Mouse (Mus musculus) right cerebral cortex, postnatal 25 days (tissue): ENCODE data around the gene Atg4d.
"Not testable (repeated sequence)": the region's sequence is repeated elsewhere in the genome, so short reads cannot be mapped to it uniquely, and the experiment has no call there.

Experiments
- DNase-seq: peaks from one replicate; pipeline ENCODE4 v3.0.0; 2022

Atg4d gene

GRCm38 (mm10) chr9:21265000-21265561 is at the start of gene Atg4d:
TSS of gene Atg4d (plus strand) at chr9:21265293.
- DNase-seq = peak; percentile 96

GRCm38 (mm10) chr9:21216050-21216841 is 48.8 kb upstream of the Atg4d start:
- peak; percentile 38 for DNase-seq

DNA sequence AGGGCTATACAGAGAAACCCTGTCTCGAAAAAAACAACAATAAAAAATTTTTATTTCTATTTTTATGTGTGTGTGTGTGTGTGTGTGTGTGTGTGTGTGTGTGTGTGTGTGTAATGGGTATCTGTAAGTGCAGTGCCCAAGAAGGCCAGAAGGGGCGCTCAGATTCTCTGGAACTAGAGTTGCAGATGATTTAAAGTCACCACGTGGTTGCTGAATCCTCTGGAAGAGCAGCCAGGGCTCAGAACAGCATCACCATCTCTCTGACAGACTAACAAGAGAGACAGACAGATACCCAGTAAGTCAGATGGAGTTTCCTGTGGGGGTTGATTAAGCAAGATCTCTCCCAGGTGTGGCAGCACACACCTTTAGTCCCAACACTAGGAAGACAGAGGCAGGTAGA is 45.3 kb upstream of the Atg4d start:
- no peak for DNase-seq

DNA sequence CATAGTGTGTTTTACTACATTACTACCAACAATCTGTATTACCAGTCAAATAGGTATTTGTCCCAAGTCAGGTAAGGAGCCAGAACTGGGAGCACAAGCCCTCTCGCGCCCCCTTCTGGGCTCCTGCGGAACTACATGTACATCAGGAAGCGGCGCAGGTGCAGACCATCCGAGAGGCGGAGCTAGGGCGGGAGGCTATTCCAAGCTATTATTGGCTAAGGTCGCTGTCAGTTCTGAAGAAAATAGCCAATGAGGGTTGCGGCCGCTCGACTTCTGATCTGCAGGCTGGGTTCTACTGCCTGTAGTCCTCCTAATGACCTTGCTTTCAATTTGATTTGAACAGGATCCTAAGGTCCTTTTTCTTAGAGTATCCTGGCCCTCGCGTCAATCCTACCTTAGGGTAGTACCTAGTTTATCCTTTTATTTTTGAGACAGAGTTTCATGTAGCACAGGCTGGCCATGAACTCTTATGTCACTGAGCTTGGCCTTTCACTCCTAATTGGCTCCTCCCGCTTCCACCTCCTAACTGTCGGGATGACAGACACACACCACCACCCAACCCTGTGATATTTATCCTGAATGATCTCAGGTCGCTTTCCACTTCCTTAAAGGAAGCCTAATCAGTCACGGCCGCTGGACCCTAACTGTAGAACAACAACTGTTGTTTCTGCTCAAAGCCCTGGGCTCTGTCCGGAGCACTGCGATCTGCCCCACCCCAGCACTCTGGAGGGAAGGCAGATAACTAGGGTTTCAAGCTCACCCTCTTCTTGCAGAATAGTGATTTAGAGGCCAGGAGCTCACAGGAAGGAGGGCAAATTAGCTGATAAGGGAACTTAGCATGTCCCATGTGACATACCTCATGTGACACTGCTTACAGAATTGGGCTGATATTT is 44.4 kb upstream of the Atg4d start:
- DNase-seq = peak; percentile 87

- no peak for DNase-seq
These were observed 43.6 kb upstream of the Atg4d start for GRCm38 (mm10) chr9:21221383-21221929.

DNA sequence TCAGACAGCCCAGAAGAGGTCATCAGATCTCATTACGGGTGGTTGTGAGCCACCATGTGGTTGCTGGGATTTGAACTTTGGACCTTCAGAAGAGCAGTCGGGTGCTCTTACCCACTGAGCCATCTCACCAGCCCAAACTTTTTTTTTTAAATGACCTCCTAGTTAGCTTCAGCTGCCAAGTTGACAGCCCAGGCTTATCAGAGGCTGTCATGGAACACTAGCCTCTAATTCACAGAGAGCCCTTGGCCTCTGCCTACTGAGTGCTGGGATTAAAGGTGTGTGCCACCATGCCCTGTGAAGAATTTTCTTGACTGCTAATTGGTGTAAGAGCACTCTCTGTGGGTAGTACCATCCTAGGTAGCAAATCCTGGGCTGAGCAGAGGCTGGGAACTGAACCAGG is 41.6 kb upstream of the Atg4d start:
- not testable (repeated sequence) for DNase-seq

DNA sequence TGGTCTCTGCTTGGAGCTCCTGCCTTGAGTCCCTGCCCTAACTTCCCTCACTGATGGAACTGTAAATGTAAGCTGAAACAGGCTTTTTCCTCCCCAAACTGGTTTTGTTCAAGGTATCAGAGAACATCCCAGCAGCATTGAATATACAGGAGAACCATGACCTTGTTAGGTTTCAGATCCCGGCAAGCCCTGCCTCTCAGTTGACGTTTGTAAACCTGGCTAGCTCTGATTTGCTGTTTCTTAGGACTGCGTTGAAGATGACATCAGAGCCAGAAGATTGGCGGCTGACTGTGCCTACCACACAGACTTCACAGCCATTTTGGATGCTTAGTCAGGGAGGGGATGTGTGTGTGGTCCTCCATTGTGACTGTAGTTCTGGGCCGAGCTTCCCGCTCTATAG is 41.2 kb upstream of the Atg4d start:
- DNase-seq = no peak

- DNase-seq = no peak
These were observed 40.3 kb upstream of the Atg4d start for GRCm38 (mm10) chr9:21224576-21225414.

DNA sequence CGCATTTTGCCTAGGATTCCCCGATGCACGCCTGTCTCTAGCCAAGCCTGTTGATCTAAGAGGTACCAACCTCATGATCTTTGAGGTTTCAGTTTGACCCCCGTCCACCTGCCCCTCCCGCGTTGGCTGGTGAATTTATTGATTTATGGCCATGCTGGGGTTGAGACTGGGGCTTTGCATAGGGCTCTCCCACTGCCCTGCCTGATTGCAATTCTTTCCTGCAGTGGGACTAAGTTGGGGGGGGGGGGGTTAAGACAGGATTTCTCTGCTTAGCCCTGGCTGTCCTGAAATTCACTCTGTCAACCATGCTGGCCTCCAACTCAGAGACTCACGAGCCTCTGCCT is 39.7 kb upstream of the Atg4d start:
- no peak for DNase-seq

GRCm38 (mm10) chr9:21227342-21227741 is 37.8 kb upstream of the Atg4d start:
- DNase-seq = no peak

- no peak for DNase-seq
These were observed 33.5 kb upstream of the Atg4d start for GRCm38 (mm10) chr9:21231551-21231950.

- DNase-seq = no peak
These were observed 32.2 kb upstream of the Atg4d start for GRCm38 (mm10) chr9:21232867-21233266.

GRCm38 (mm10) chr9:21233366-21233765 is 31.7 kb upstream of the Atg4d start:
- DNase-seq = no peak

DNA sequence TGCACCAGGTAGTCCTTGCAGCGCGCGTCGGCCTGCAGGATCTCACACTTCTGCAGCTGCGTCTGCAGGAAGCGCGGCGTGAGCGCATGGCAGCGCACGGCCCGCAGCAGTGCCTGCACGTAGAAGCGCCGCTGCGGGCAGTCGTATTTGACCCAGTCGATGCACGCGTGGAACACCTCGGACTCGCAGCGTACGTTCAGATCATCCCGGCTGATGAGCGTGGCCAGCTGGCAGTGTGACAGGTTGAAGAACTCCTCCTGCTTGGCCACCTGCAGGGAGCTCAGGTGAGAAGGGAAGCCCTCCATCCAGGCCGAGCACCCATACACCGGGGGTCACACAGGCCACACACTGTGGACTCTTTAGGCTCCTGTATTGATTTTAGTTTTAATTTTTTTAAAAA is 31.3 kb upstream of the Atg4d start:
- no peak for DNase-seq

DNA sequence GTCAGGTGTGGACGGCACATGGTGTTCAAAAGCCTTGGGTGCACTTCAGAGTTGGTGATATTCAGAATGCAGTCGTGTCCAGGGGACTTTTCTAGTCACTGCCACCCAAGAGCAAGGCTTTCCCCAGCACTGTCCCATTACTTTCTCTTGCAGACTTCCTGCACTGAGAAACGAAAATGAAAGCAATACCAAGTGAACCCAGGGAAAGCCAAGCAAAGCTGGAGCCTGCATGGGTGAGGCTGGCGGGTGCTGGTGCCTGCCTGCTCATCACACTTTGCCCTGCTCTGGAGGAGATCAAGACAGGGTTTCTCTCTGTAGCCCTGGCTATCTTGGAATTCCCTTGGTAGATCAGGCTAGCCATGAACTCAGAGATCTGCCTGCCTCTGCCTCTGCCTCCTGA is 29.8 kb upstream of the Atg4d start:
- DNase-seq = no peak

- DNase-seq = no peak
These were observed 28.1 kb upstream of the Atg4d start for GRCm38 (mm10) chr9:21236991-21237367.

- no peak for DNase-seq
These were observed 27.6 kb upstream of the Atg4d start for GRCm38 (mm10) chr9:21237368-21238003.

DNA sequence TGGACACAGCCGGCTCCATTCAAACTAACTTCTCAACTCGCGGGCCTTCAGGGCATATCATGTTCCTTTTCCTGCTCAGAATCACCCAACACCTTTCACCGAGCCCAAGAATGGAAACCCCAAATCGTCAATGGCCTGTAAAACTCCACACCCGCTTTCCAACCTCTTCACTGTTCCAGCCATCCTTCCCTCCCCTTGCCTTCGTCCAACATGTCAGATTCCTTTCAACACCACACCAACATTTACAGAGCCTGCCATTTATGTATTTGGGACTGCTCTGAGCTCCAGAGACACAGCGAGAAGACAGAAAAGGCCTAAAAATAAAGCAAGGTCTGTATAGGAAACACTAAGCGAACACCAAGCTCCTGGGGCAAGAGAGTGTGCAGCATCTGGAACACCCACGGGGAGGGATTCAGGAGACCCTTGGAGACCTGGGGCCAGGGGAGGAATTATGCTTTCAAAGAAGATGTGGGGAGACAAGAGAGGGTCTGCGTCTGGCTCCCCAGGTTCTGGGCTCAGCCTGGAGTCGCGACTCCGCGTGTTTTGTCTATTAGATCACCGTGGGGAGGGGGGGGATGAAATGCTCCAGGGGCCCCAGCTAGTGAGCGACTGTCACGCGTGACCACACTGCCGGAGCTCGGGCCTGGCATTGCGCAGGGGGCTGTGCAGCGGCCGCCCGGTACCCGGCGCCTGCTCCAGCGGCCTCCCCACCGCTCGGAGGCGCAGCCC is 26.9 kb upstream of the Atg4d start:
- DNase-seq = peak; percentile 23

- peak; percentile 83 for DNase-seq
These were observed 26.2 kb upstream of the Atg4d start, which contains the start of gene Keap1 for GRCm38 (mm10) chr9:21238733-21239464. TSS of gene Keap1 (minus strand) at chr9:21239361.

DNA sequence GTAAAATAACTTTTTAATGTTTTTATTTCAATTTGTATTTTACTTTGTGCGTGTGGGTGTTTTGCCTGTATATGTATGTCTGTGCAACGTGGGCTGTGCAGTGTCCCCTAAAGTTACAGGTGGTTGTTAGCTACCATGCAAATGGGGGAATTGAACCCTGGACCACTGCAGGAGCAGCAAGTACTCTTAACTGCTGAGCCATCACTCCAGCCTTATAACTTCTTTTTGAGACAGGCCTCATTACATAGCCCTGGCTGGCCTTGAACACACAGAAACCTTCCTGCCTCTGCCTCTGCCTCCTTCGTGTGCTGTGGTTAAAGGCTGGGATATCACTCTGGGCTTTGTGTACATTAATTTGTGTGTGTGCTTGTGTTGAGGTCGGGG is 25.6 kb upstream of the Atg4d start:
- DNase-seq = no peak

GRCm38 (mm10) chr9:21241343-21241742 is 23.8 kb upstream of the Atg4d start:
- DNase-seq = peak; percentile 76
